Mouse (Mus musculus) spleen, adult 10 weeks (tissue): ENCODE data around the gene H2-Q2. TPM values are rescaled to one million over a fixed set of nuclear protein-coding genes. Genes with fewer than 3 reads are reported as not detected.

Source experiments
- polyA plus RNA-seq: library from polyadenylated mRNA; stranded (reverse); fragments of 350-450 nt; fragmentation: Illumina TruSeq; extraction: RNeasy Lipid Tissue Mini Kit (QIAGEN cat#74804); gene quantifications from one replicate; pipeline ENCODE4 v1.2.3, GENCODE M21; 2015; ENCODE audit warnings: low replicate concordance; ENCODE audit not compliant: insufficient read depth

Gene H2-Q2
- polyA plus RNA-seq = 0.76 TPM

GRCm38 (mm10) chr17:35342071-35342671 is at the start of gene H2-Q2:
TSS of gene H2-Q2 (plus strand) at chr17:35342242.

GRCm38 (mm10) chr17:35320327-35321081 is 21.5 kb upstream of the H2-Q2 start, which contains the start of gene H2-Q1:
TSS of gene H2-Q1 (plus strand) at chr17:35320405.

GRCm38 (mm10) chr17:35379369-35379728 is 37.3 kb downstream of the H2-Q2 start, which contains the start of gene H2-Q4:
TSS of gene H2-Q4 (plus strand) at chr17:35379617.

Other genes with a start within 250 kb of the H2-Q2 start
- gene Ly6g5c, start 234.0 kb upstream of the H2-Q2 start, polyA plus RNA-seq = not detected
- gene Ly6g5b, start 226.8 kb upstream of the H2-Q2 start, polyA plus RNA-seq = 1.6 TPM
- gene Gpank1, start 220.8 kb upstream of the H2-Q2 start, polyA plus RNA-seq = 24.2 TPM
- gene Csnk2b, start 220.2 kb upstream of the H2-Q2 start, polyA plus RNA-seq = 133 TPM
- 15.5 TPM for gene D17H6S53E, start 215.9 kb upstream of the H2-Q2 start, polyA plus RNA-seq
- gene Apom, start 210.2 kb upstream of the H2-Q2 start, polyA plus RNA-seq = 0.33 TPM
- 69.9 TPM for gene Bag6, start 207.1 kb upstream of the H2-Q2 start, polyA plus RNA-seq
- 58.2 TPM for gene Prrc2a, start 177.3 kb upstream of the H2-Q2 start, polyA plus RNA-seq
- 157 TPM for gene Aif1, start 166.2 kb upstream of the H2-Q2 start, polyA plus RNA-seq
- 139 TPM for gene Lst1, start 153.8 kb upstream of the H2-Q2 start, polyA plus RNA-seq
- 99.6 TPM for gene Ltb, start 147.8 kb upstream of the H2-Q2 start, polyA plus RNA-seq
- gene Tnf, start 140.2 kb upstream of the H2-Q2 start, polyA plus RNA-seq = 15.3 TPM
- 24.3 TPM for gene Lta, start 136.9 kb upstream of the H2-Q2 start, polyA plus RNA-seq
- gene Gm16181, start 121.4 kb upstream of the H2-Q2 start, polyA plus RNA-seq = 0.72 TPM
- 14.4 TPM for gene Atp6v1g2, start 108.6 kb upstream of the H2-Q2 start, polyA plus RNA-seq
- gene Nfkbil1, start 106.5 kb upstream of the H2-Q2 start, polyA plus RNA-seq = 3.1 TPM
- 220 TPM for gene Ddx39b, start 100.5 kb upstream of the H2-Q2 start, polyA plus RNA-seq
- 1,132 TPM for gene H2-D1, start 79.5 kb upstream of the H2-Q2 start, polyA plus RNA-seq
- gene H2-Q1, start 21.8 kb upstream of the H2-Q2 start, polyA plus RNA-seq = not detected
- gene H2-Q4, start 37.4 kb downstream of the H2-Q2 start, polyA plus RNA-seq = 233 TPM
- gene H2-Q6, start 82.6 kb downstream of the H2-Q2 start, polyA plus RNA-seq = 354 TPM
- 333 TPM for gene H2-Q7, start 96.9 kb downstream of the H2-Q2 start, polyA plus RNA-seq
- 14.7 TPM for gene H2-Q10, start 127.8 kb downstream of the H2-Q2 start, polyA plus RNA-seq
- not detected for gene Pou5f1, start 163.8 kb downstream of the H2-Q2 start, polyA plus RNA-seq
- gene Tcf19, start 174.6 kb downstream of the H2-Q2 start, polyA plus RNA-seq = 11.4 TPM
- gene Cchcr1, start 174.9 kb downstream of the H2-Q2 start, polyA plus RNA-seq = 4.5 TPM
- not detected for gene Psors1c2, start 191.0 kb downstream of the H2-Q2 start, polyA plus RNA-seq
- gene Cdsn, start 209.9 kb downstream of the H2-Q2 start, polyA plus RNA-seq = not detected
- not detected for gene 2300002M23Rik, start 225.2 kb downstream of the H2-Q2 start, polyA plus RNA-seq